In genomic region chr4:138800134-138800744, GRCm38 (mm10) we compare ENCODE assay signal across 12 mouse cellular contexts. TPM values are rescaled to one million over a fixed set of nuclear protein-coding genes. Genes with fewer than 3 reads are reported as not detected.
DNase-seq lines count a peak whose midpoint lies in the region; ATAC-seq and TF ChIP-seq lines count a peak whose summit lies in the region.
"Had no signal": no experiment of that assay in that cellular context is flagged by ENCODE, and none has a peak within 500 bp of the region (broad histone marks: within the 10 kb centered on the region; RNA-seq: fewer than 3 reads in every experiment).

No protein-coding gene starts in this region.

- no peak overlapping the region for H3K4me2 ChIP-seq in heart, embryonic 11.5 days
- H3K4me2 ChIP-seq in midbrain, postnatal 0 days (ENCODE audit: low read depth, low read length, poor library complexity, severe bottlenecking), result no peak overlapping the region
- H3K4me2 ChIP-seq in kidney, embryonic 16.5 days (replicated peaks; ENCODE audit: low read depth, low read length), result peak overlapping the region; percentile 26; the same call in 1 of the 2 replicates
- 0 out of 2 replicates have a peak overlapping the region, but pooled peaks have one; percentile 11 for H3K4me2 ChIP-seq in stomach, postnatal 0 days (replicated peaks; ENCODE audit: low read depth)
- H3K4me2 ChIP-seq: neural tube, embryonic 12.5 days had no signal

- H3K9me3 ChIP-seq in heart, embryonic 11.5 days (replicated peaks; ENCODE audit: control insufficient read depth, low read length), result no peaks in the 10 kb centered on the region
- no peaks in the 10 kb centered on the region for H3K9me3 ChIP-seq in midbrain, postnatal 0 days (ENCODE audit: low read length)
- H3K9me3 ChIP-seq in midbrain, embryonic 10.5 days (replicated peaks), result no peaks in the 10 kb centered on the region
- H3K9me3 ChIP-seq in kidney, embryonic 16.5 days (ENCODE audit: low read length), result no peaks in the 10 kb centered on the region
- no peaks in the 10 kb centered on the region for H3K9me3 ChIP-seq in stomach, postnatal 0 days (ENCODE audit: control insufficient read depth, low read length)
- no peaks in the 10 kb centered on the region for H3K9me3 ChIP-seq in forebrain, embryonic 10.5 days
- H3K9me3 ChIP-seq: neural tube, embryonic 12.5 days had no signal

- H3K36me3 ChIP-seq in heart, embryonic 11.5 days (ENCODE audit: control insufficient read depth, insufficient read depth, low read length), result no peaks in the 10 kb centered on the region
- H3K36me3 ChIP-seq in midbrain, postnatal 0 days (ENCODE audit: insufficient read depth, low read length), result no peaks in the 10 kb centered on the region
- H3K36me3 ChIP-seq in midbrain, embryonic 10.5 days, result no peaks in the 10 kb centered on the region
- no peaks in the 10 kb centered on the region for H3K36me3 ChIP-seq in kidney, embryonic 16.5 days (ENCODE audit: insufficient read depth, low read length)
- no peaks in the 10 kb centered on the region for H3K36me3 ChIP-seq in stomach, postnatal 0 days (ENCODE audit: control insufficient read depth, insufficient read depth, low read length)
- H3K36me3 ChIP-seq in forebrain, embryonic 10.5 days (replicated peaks), result no peaks in the 10 kb centered on the region
- H3K36me3 ChIP-seq: neural tube, embryonic 12.5 days had no signal

- no peak overlapping the region for H3K4me3 ChIP-seq in heart, embryonic 11.5 days (ENCODE audit: low read depth, low read length)
- no peak overlapping the region for H3K4me3 ChIP-seq in midbrain, postnatal 0 days (ENCODE audit: low read depth, low read length)
- no peak overlapping the region for H3K4me3 ChIP-seq in midbrain, embryonic 10.5 days
- no peak overlapping the region for H3K4me3 ChIP-seq in kidney, embryonic 16.5 days (ENCODE audit: low read length)
- no peak overlapping the region for H3K4me3 ChIP-seq in stomach, postnatal 0 days (ENCODE audit: low read depth, low read length)
- H3K4me3 ChIP-seq in forebrain, embryonic 10.5 days, result no peak overlapping the region
- H3K4me3 ChIP-seq: neural tube, embryonic 12.5 days had no signal

- WGBS in heart, embryonic 11.5 days (ENCODE audit: insufficient replicate concordance), result 73% methylated on average over 12 of the region's 12 CpGs
- WGBS in midbrain, postnatal 0 days, result 64% methylated on average over 12 of the region's 12 CpGs
- WGBS in midbrain, embryonic 10.5 days, result 85% methylated on average over 12 of the region's 12 CpGs
- 29% methylated on average over 12 of the region's 12 CpGs for WGBS in kidney, embryonic 16.5 days
- WGBS in stomach, postnatal 0 days, result 52% methylated on average over 12 of the region's 12 CpGs
- WGBS in forebrain, embryonic 10.5 days, result 86% methylated on average over 12 of the region's 12 CpGs

- no peak overlapping the region for H3K27ac ChIP-seq in heart, embryonic 11.5 days (ENCODE audit: low read depth, low read length)
- no peak overlapping the region for H3K27ac ChIP-seq in midbrain, postnatal 0 days (ENCODE audit: low read depth, low read length)
- H3K27ac ChIP-seq in midbrain, embryonic 10.5 days (replicated peaks), result no peak overlapping the region
- H3K27ac ChIP-seq in kidney, embryonic 16.5 days (ENCODE audit: low read length), result no peak overlapping the region
- H3K27ac ChIP-seq in stomach, postnatal 0 days (replicated peaks), result no peak overlapping the region
- H3K27ac ChIP-seq in forebrain, embryonic 10.5 days, result no peak overlapping the region
- H3K27ac ChIP-seq: neural tube, embryonic 12.5 days had no signal

- H3K9ac ChIP-seq in heart, embryonic 11.5 days (ENCODE audit: low read depth, low read length), result no peak overlapping the region
- no peak overlapping the region for H3K9ac ChIP-seq in midbrain, postnatal 0 days (replicated peaks; ENCODE audit: low read length, poor library complexity, severe bottlenecking)
- no peak overlapping the region for H3K9ac ChIP-seq in kidney, embryonic 16.5 days (replicated peaks; ENCODE audit: low read length)
- H3K9ac ChIP-seq in stomach, postnatal 0 days (ENCODE audit: low read length), result no peak overlapping the region
- H3K9ac ChIP-seq: neural tube, embryonic 12.5 days had no signal

- TF ChIP-seq CTCF in midbrain, postnatal 0 days (IDR thresholded peaks at IDR 0.05), result no peak
- TF ChIP-seq CTCF in stomach, postnatal 0 days (IDR thresholded peaks at IDR 0.05; ENCODE audit: low read depth), result no peak

- ATAC-seq in heart, embryonic 11.5 days (replicated peaks; ENCODE audit: insufficient number of reproducible peaks, low FRiP score, low TSS enrichment), result no peak
- no peak for ATAC-seq in midbrain, postnatal 0 days (ENCODE audit: low FRiP score)
- peak; percentile 89 for ATAC-seq in kidney, embryonic 16.5 days (ENCODE audit: low FRiP score, low TSS enrichment)
- ATAC-seq in stomach, postnatal 0 days (ENCODE audit: low FRiP score, low TSS enrichment), result no peak; the same call in 1 of the 2 replicates

- no peak for TF ChIP-seq EP300 in stomach, postnatal 0 days (optimal IDR thresholded peaks at IDR 0.05)

- H3K4me1 ChIP-seq in heart, embryonic 11.5 days (ENCODE audit: control insufficient read depth, insufficient read depth, low read length), result no peaks in the 10 kb centered on the region
- no peaks in the 10 kb centered on the region for H3K4me1 ChIP-seq in midbrain, postnatal 0 days (ENCODE audit: insufficient read depth, low read length)
- H3K4me1 ChIP-seq in midbrain, embryonic 10.5 days, result peaks cover 8% of the 10 kb centered on the region; the same call in 1 of the 2 replicates
- peaks cover 28% of the 10 kb centered on the region for H3K4me1 ChIP-seq in kidney, embryonic 16.5 days (ENCODE audit: insufficient read depth, low read length)
- H3K4me1 ChIP-seq in stomach, postnatal 0 days (replicated peaks; ENCODE audit: control insufficient read depth, insufficient read depth), result no peaks in the 10 kb centered on the region; the same call in 1 of the 2 replicates
- H3K4me1 ChIP-seq in forebrain, embryonic 10.5 days, result peaks cover 15% of the 10 kb centered on the region
- H3K4me1 ChIP-seq: neural tube, embryonic 12.5 days had no signal

- 0 out of 2 replicates have a peak, but pooled peaks cover 3% of the 10 kb centered on the region for H3K27me3 ChIP-seq in heart, embryonic 11.5 days (ENCODE audit: control insufficient read depth, insufficient read depth, low read length)
- no peaks in the 10 kb centered on the region for H3K27me3 ChIP-seq in midbrain, postnatal 0 days (ENCODE audit: insufficient read depth, low read length)
- H3K27me3 ChIP-seq in midbrain, embryonic 10.5 days (ENCODE audit: low read depth, poor library complexity, severe bottlenecking), result no peaks in the 10 kb centered on the region
- H3K27me3 ChIP-seq in kidney, embryonic 16.5 days (ENCODE audit: insufficient read depth, low read length), result no peaks in the 10 kb centered on the region
- H3K27me3 ChIP-seq in stomach, postnatal 0 days (ENCODE audit: control insufficient read depth, insufficient read depth, low read length), result no peaks in the 10 kb centered on the region
- H3K27me3 ChIP-seq in forebrain, embryonic 10.5 days (ENCODE audit: poor library complexity, severe bottlenecking), result no peaks in the 10 kb centered on the region
- H3K27me3 ChIP-seq: neural tube, embryonic 12.5 days had no signal

- DNase-seq in heart, postnatal 4 days, result peak; percentile 34
- DNase-seq in midbrain, postnatal 0 days (ENCODE audit: low spot score), result peak; percentile 78
- no peak for DNase-seq in midbrain, embryonic 10.5 days (ENCODE audit: low spot score)
- no peak for DNase-seq in stomach, postnatal 0 days (ENCODE audit: low spot score)
- DNase-seq in forebrain, embryonic 10.5 days (ENCODE audit: extremely low spot score, low spot score), result no peak
- DNase-seq: cerebellum, adult 9-11 months; layer of hippocampus, postnatal 36 days had no signal

RNA-seq across cellular contexts. Expression of gene Pla2g2d, which starts 24.7 kb away (rescaled TPM):
- not detected for total RNA-seq in heart, postnatal 4 days (2021)
- polyA plus RNA-seq in heart, embryonic 11.5 days (2014; fragmentation: Nextera tagmentation; extraction: Ambion mirVana), result not detected in 2 replicates
- 0.47 TPM in 1 of 2 replicates, not detected in the other for total RNA-seq in midbrain, postnatal 0 days (2014; rRNA removed)
- 0.38 and 0.52 TPM in 2 replicates for polyA plus RNA-seq in midbrain, postnatal 0 days (2015; fragmentation: Nextera tagmentation; extraction: Ambion mirVana)
- 0.56 and 0.78 TPM in 2 replicates for polyA plus RNA-seq in midbrain, embryonic 10.5 days (2016; fragmentation: Nextera tagmentation; extraction: Ambion mirVana)
- 0.19 TPM in 1 of 2 replicates, not detected in the other for polyA plus RNA-seq in kidney, embryonic 16.5 days (2015; fragmentation: Nextera tagmentation; extraction: Ambion mirVana)
- 0.21 and 0.27 TPM in 2 replicates for polyA plus RNA-seq in stomach, postnatal 0 days (2015; fragmentation: Nextera tagmentation; extraction: Ambion mirVana)
- 0.15 TPM in 1 of 2 replicates, not detected in the other for polyA plus RNA-seq in forebrain, embryonic 10.5 days (2016; fragmentation: Nextera tagmentation; extraction: Ambion mirVana)
- total RNA-seq: ES-E14; megakaryocyte progenitor cell, adult 5-6 weeks had no signal

RNA-seq across cellular contexts. Expression of gene Pla2g2f, which starts 42.8 kb away (rescaled TPM):
- under 1 TPM in 1 of 2 experiments, not detected in 1; 0.10 TPM for total RNA-seq in heart, postnatal 4 days (2021)
- polyA plus RNA-seq in heart, embryonic 11.5 days (2014; fragmentation: Nextera tagmentation; extraction: Ambion mirVana), result not detected in 2 replicates
- 0.33 and 1.9 TPM in 2 replicates for total RNA-seq in midbrain, postnatal 0 days (2014; rRNA removed)
- 0.06 TPM in 1 of 2 replicates, not detected in the other for polyA plus RNA-seq in midbrain, postnatal 0 days (2015; fragmentation: Nextera tagmentation; extraction: Ambion mirVana)
- 0.47 and 0.62 TPM in 2 replicates for polyA plus RNA-seq in midbrain, embryonic 10.5 days (2016; fragmentation: Nextera tagmentation; extraction: Ambion mirVana)
- polyA plus RNA-seq in kidney, embryonic 16.5 days (2015; fragmentation: Nextera tagmentation; extraction: Ambion mirVana), result 0.07 TPM in 1 of 2 replicates, not detected in the other
- 8.2 and 8.7 TPM in 2 replicates for polyA plus RNA-seq in stomach, postnatal 0 days (2015; fragmentation: Nextera tagmentation; extraction: Ambion mirVana)
- polyA plus RNA-seq in forebrain, embryonic 10.5 days (2016; fragmentation: Nextera tagmentation; extraction: Ambion mirVana), result not detected in 2 replicates
- total RNA-seq: megakaryocyte progenitor cell, adult 5-6 weeks had no signal

Comparison
In these comparisons a context has a peak if more than half of its experiments do, and no peak if none do; other contexts are left out.
1. DNase-seq: peak in heart, postnatal 4 days (single experiment) and midbrain, postnatal 0 days (single experiment); none in midbrain, embryonic 10.5 days (single experiment), stomach, postnatal 0 days (single experiment) and forebrain, embryonic 10.5 days (single experiment).
2. H3K4me2 ChIP-seq: peak in kidney, embryonic 16.5 days (single experiment) and stomach, postnatal 0 days (single experiment); none in heart, embryonic 11.5 days (single experiment) and midbrain, postnatal 0 days (single experiment).